Mouse (Mus musculus): Measurements from ENCODE around the gene Skap1. TPM values are rescaled to one million over a fixed set of nuclear protein-coding genes. Genes with fewer than 3 reads are reported as not detected.
"Not testable (repeated sequence)": the region's sequence is repeated elsewhere in the genome, so short reads cannot be mapped to it uniquely, and the experiment has no call there.

The Skap1 gene
- polyA plus RNA-seq, 1 experiment, result not detected

- Histone ChIP-seq H3K27ac (ENCODE audit: insufficient read depth, low read length) (peak within 1 kb of the TSS; percentile 88), H3K4me1 (ENCODE audit: control insufficient read depth, insufficient read depth, low read length) (peaks cover 7% of the 10 kb centered on the region; the same call in 1 of the 2 replicates), H3K4me3 (ENCODE audit: insufficient read depth, low read length) (peak within 1 kb of the TSS; percentile 96)
- TF ChIP-seq CTCF (IDR thresholded peaks at IDR 0.05; ENCODE audit: borderline replicate concordance, insufficient read depth, low read length) (peak; percentile 33; the same call in 1 of the 2 replicates), POLR2A (IDR thresholded peaks at IDR 0.05; ENCODE audit: low read depth, low read length) (peak; percentile 95)
These were observed 312.9 kb downstream of the Skap1 start, which contains the start of gene Snx11 for GRCm38 (mm10) chr11:96776968-96777962. TSS of gene Snx11 (minus strand) at chr11:96777559.

GRCm38 (mm10) chr11:96778061-96778627 lies 313.8 kb downstream of the Skap1 start:
- H3K4me1 ChIP-seq (ENCODE audit: control insufficient read depth, insufficient read depth, low read length), result not testable (repeated sequence)

GRCm38 (mm10) chr11:96780306-96780705 lies 315.9 kb downstream of the Skap1 start:
- H3K4me3 ChIP-seq (ENCODE audit: insufficient read depth, low read length), result no peak overlapping the region
- peaks cover 7% of the 10 kb centered on the region; the same call in 1 of the 2 replicates for H3K4me1 ChIP-seq (ENCODE audit: control insufficient read depth, insufficient read depth, low read length)
- H3K27ac ChIP-seq (ENCODE audit: insufficient read depth, low read length), result no peak overlapping the region
- TF ChIP-seq CTCF (IDR thresholded peaks at IDR 0.05; ENCODE audit: borderline replicate concordance, insufficient read depth, low read length), result no peak
- TF ChIP-seq POLR2A (IDR thresholded peaks at IDR 0.05; ENCODE audit: low read depth, low read length), result no peak

More at GRCm38 (mm10) chr11:96778061-96778627, 313.8 kb downstream of the Skap1 start:
- Histone ChIP-seq H3K4me3 (ENCODE audit: insufficient read depth, low read length) (peak overlapping the region; percentile 34), H3K27ac (ENCODE audit: insufficient read depth, low read length) (peak overlapping the region; percentile 88)

GRCm38 (mm10) chr11:96781425-96781824 lies 317.0 kb downstream of the Skap1 start:
- Histone ChIP-seq H3K4me3 (ENCODE audit: insufficient read depth, low read length) (no peak overlapping the region), H3K4me1 (ENCODE audit: control insufficient read depth, insufficient read depth, low read length) (peaks cover 1% of the 10 kb centered on the region; the same call in 1 of the 2 replicates), H3K27ac (ENCODE audit: insufficient read depth, low read length) (no peak overlapping the region)
- no peak for TF ChIP-seq CTCF (IDR thresholded peaks at IDR 0.05; ENCODE audit: borderline replicate concordance, insufficient read depth, low read length)
- no peak for TF ChIP-seq POLR2A (IDR thresholded peaks at IDR 0.05; ENCODE audit: low read depth, low read length)

- H3K4me1 ChIP-seq (ENCODE audit: control insufficient read depth, insufficient read depth, low read length); H3K4me3 ChIP-seq (ENCODE audit: insufficient read depth, low read length); H3K27ac ChIP-seq (ENCODE audit: insufficient read depth, low read length): not testable (repeated sequence)
- TF ChIP-seq CTCF (IDR thresholded peaks at IDR 0.05; ENCODE audit: borderline replicate concordance, insufficient read depth, low read length), result peak; percentile 18; the same call in 1 of the 2 replicates
These were observed 320.5 kb downstream of the Skap1 start for GRCm38 (mm10) chr11:96784847-96785246.

GRCm38 (mm10) chr11:96786731-96787450 lies 322.5 kb downstream of the Skap1 start:
- H3K27ac ChIP-seq (ENCODE audit: insufficient read depth, low read length), result no peak overlapping the region
- no peak for TF ChIP-seq CTCF (IDR thresholded peaks at IDR 0.05; ENCODE audit: borderline replicate concordance, insufficient read depth, low read length)
- TF ChIP-seq POLR2A (IDR thresholded peaks at IDR 0.05; ENCODE audit: low read depth, low read length), result no peak
- no peaks in the 10 kb centered on the region; the same call in 1 of the 2 replicates for H3K4me1 ChIP-seq (ENCODE audit: control insufficient read depth, insufficient read depth, low read length)
- H3K4me3 ChIP-seq (ENCODE audit: insufficient read depth, low read length), result no peak overlapping the region

- Histone ChIP-seq H3K4me1 (ENCODE audit: control insufficient read depth, insufficient read depth, low read length) (no peaks in the 10 kb centered on the region; the same call in 1 of the 2 replicates), H3K4me3 (ENCODE audit: insufficient read depth, low read length) (peak within 1 kb of the TSS; percentile 99), H3K27ac (ENCODE audit: insufficient read depth, low read length) (peak within 1 kb of the TSS; percentile 98)
- TF ChIP-seq CTCF (IDR thresholded peaks at IDR 0.05; ENCODE audit: borderline replicate concordance, insufficient read depth, low read length) (no peak), POLR2A (IDR thresholded peaks at IDR 0.05; ENCODE audit: low read depth, low read length) (peak; percentile 80)
These were observed 324.7 kb downstream of the Skap1 start, which contains the start of gene Cbx1 for GRCm38 (mm10) chr11:96788871-96789795. TSS of gene Cbx1 (plus strand) at chr11:96789127.

- no peaks in the 10 kb centered on the region; the same call in 1 of the 2 replicates for H3K4me1 ChIP-seq (ENCODE audit: control insufficient read depth, insufficient read depth, low read length)
- H3K27ac ChIP-seq (ENCODE audit: insufficient read depth, low read length), result peak overlapping the region; percentile 98; the same call in 1 of the 2 replicates
- TF ChIP-seq CTCF (IDR thresholded peaks at IDR 0.05; ENCODE audit: borderline replicate concordance, insufficient read depth, low read length) (no peak), POLR2A (IDR thresholded peaks at IDR 0.05; ENCODE audit: low read depth, low read length) (no peak)
These were observed 325.6 kb downstream of the Skap1 start for GRCm38 (mm10) chr11:96789990-96790389.

More at GRCm38 (mm10) chr11:96789990-96790389, 325.6 kb downstream of the Skap1 start:
- peak overlapping the region; percentile 99 for H3K4me3 ChIP-seq (ENCODE audit: insufficient read depth, low read length)
